ENCODE assay signal across 16 mouse cellular contexts in genomic region chr17:85072383-85072782, GRCm38 (mm10). TPM values are rescaled to one million over a fixed set of nuclear protein-coding genes. Genes with fewer than 3 reads are reported as not detected.
A peak's percentile ranks its signal among the peaks of the same experiment; 100 is the strongest.
DNase-seq lines count a peak whose midpoint lies in the region; ATAC-seq and TF ChIP-seq lines count a peak whose summit lies in the region.
"Had no signal": no experiment of that assay in that cellular context is flagged by ENCODE, and none has a peak within 500 bp of the region (broad histone marks: within the 10 kb centered on the region; RNA-seq: fewer than 3 reads in every experiment).

No protein-coding gene starts in this region.

- peaks cover 43% of the 10 kb centered on the region for H3K36me3 ChIP-seq in kidney, embryonic 16.5 days (ENCODE audit: insufficient read depth, low read length)
- peaks cover 71% of the 10 kb centered on the region for H3K36me3 ChIP-seq in forebrain, embryonic 10.5 days (replicated peaks)
- 0 out of 2 replicates have a peak, but pooled peaks cover 6% of the 10 kb centered on the region for H3K36me3 ChIP-seq in hindbrain, embryonic 11.5 days (ENCODE audit: control insufficient read depth, insufficient read depth, low read length)

- DNase-seq in kidney, adult 8-10 months, result no peak
- DNase-seq in forebrain, embryonic 10.5 days (ENCODE audit: extremely low spot score, low spot score), result peak; percentile 26
- DNase-seq in hindbrain, embryonic 11.5 days (ENCODE audit: low spot score), result peak; percentile 12
- no peak for DNase-seq in cerebellum, adult 9-11 months
- no peak for DNase-seq in kidney, adult 9 months
- DNase-seq: adrenal gland, postnatal 10 days; heart, postnatal 10 days; liver, postnatal 0 days; lung, postnatal 4 days had no signal

- no peak overlapping the region for H3K4me3 ChIP-seq in kidney, embryonic 16.5 days (ENCODE audit: low read length)
- peak overlapping the region; percentile 18; the same call in 1 of the 2 replicates for H3K4me3 ChIP-seq in forebrain, embryonic 10.5 days
- H3K4me3 ChIP-seq in hindbrain, embryonic 11.5 days (ENCODE audit: low read depth, low read length), result no peak overlapping the region
- no peak overlapping the region for H3K4me3 ChIP-seq in olfactory bulb, adult 2 months (ENCODE audit: insufficient read depth, low read depth, low read length)
- H3K4me3 ChIP-seq: embryonic facial prominence, embryonic 15.5 days; intestine, embryonic 15.5 days; left cerebral cortex, adult 2 months; limb, embryonic 13.5 days had no signal

- TF ChIP-seq POLR2A in olfactory bulb, adult 2 months (IDR thresholded peaks at IDR 0.05; ENCODE audit: insufficient read depth, low read depth, low read length), result no peak

- no peaks in the 10 kb centered on the region for H3K27me3 ChIP-seq in kidney, embryonic 16.5 days (ENCODE audit: insufficient read depth, low read length)
- no peaks in the 10 kb centered on the region for H3K27me3 ChIP-seq in forebrain, embryonic 10.5 days (ENCODE audit: poor library complexity, severe bottlenecking)
- H3K27me3 ChIP-seq in hindbrain, embryonic 11.5 days (ENCODE audit: control insufficient read depth, insufficient read depth, low read length), result no peaks in the 10 kb centered on the region
- H3K27me3 ChIP-seq: embryonic facial prominence, embryonic 15.5 days; intestine, embryonic 15.5 days; limb, embryonic 13.5 days had no signal

- H3K9me3 ChIP-seq in kidney, embryonic 16.5 days (ENCODE audit: low read length), result no peaks in the 10 kb centered on the region
- no peaks in the 10 kb centered on the region for H3K9me3 ChIP-seq in forebrain, embryonic 10.5 days
- H3K9me3 ChIP-seq in hindbrain, embryonic 11.5 days (ENCODE audit: control insufficient read depth, low read length), result no peaks in the 10 kb centered on the region
- H3K9me3 ChIP-seq: embryonic facial prominence, embryonic 15.5 days; G1E; intestine, embryonic 15.5 days; limb, embryonic 13.5 days had no signal

- TF ChIP-seq CTCF in olfactory bulb, adult 2 months (IDR thresholded peaks at IDR 0.05; ENCODE audit: insufficient read depth, low read depth, low read length), result no peak

- 0 out of 2 replicates have a peak overlapping the region, but pooled peaks have one; percentile 25 for H3K9ac ChIP-seq in kidney, embryonic 16.5 days (replicated peaks; ENCODE audit: low read length)
- no peak overlapping the region for H3K9ac ChIP-seq in hindbrain, embryonic 11.5 days (ENCODE audit: low read depth, low read length)
- H3K9ac ChIP-seq: embryonic facial prominence, embryonic 15.5 days; intestine, embryonic 15.5 days; limb, embryonic 13.5 days; liver, postnatal 0 days had no signal

- peak overlapping the region; percentile 15; the same call in 1 of the 2 replicates for H3K27ac ChIP-seq in kidney, embryonic 16.5 days (ENCODE audit: low read length)
- H3K27ac ChIP-seq in forebrain, embryonic 10.5 days, result peak overlapping the region; percentile 62
- H3K27ac ChIP-seq in hindbrain, embryonic 11.5 days (ENCODE audit: low read depth, low read length), result no peak overlapping the region
- H3K27ac ChIP-seq in olfactory bulb, adult 2 months (ENCODE audit: insufficient read depth, low read depth, low read length), result 0 out of 2 replicates have a peak overlapping the region, but pooled peaks have one; percentile 67
- H3K27ac ChIP-seq: embryonic facial prominence, embryonic 15.5 days; intestine, embryonic 15.5 days; left cerebral cortex, adult 2 months; limb, embryonic 13.5 days had no signal

- WGBS in kidney, embryonic 16.5 days, result 56% methylated on average over 11 of the region's 11 CpGs
- 43% methylated on average over 11 of the region's 11 CpGs for WGBS in forebrain, embryonic 10.5 days
- WGBS in hindbrain, embryonic 11.5 days, result 47% methylated on average over 11 of the region's 11 CpGs
- 31% methylated on average over 11 of the region's 11 CpGs for WGBS in olfactory bulb, adult 2 months

- peaks cover 5% of the 10 kb centered on the region; the same call in 1 of the 2 replicates for H3K4me1 ChIP-seq in kidney, embryonic 16.5 days (ENCODE audit: insufficient read depth, low read length)
- H3K4me1 ChIP-seq in forebrain, embryonic 10.5 days, result peaks cover 38% of the 10 kb centered on the region
- no peaks in the 10 kb centered on the region for H3K4me1 ChIP-seq in hindbrain, embryonic 11.5 days (replicated peaks; ENCODE audit: control insufficient read depth, insufficient read depth, low read length)
- H3K4me1 ChIP-seq in olfactory bulb, adult 2 months (ENCODE audit: control insufficient read depth, insufficient read depth, low read length), result peaks cover 16% of the 10 kb centered on the region
- H3K4me1 ChIP-seq: embryonic facial prominence, embryonic 15.5 days; intestine, embryonic 15.5 days had no signal

- ATAC-seq in kidney, embryonic 16.5 days (ENCODE audit: low FRiP score, low TSS enrichment), result no peak
- ATAC-seq in hindbrain, embryonic 11.5 days (ENCODE audit: low FRiP score), result no peak
- ATAC-seq: intestine, embryonic 15.5 days; liver, postnatal 0 days had no signal

- H3K4me2 ChIP-seq in kidney, embryonic 16.5 days (replicated peaks; ENCODE audit: low read depth, low read length), result no peak overlapping the region
- no peak overlapping the region for H3K4me2 ChIP-seq in hindbrain, embryonic 11.5 days (replicated peaks; ENCODE audit: low read depth, low read length)
- H3K4me2 ChIP-seq: embryonic facial prominence, embryonic 15.5 days; intestine, embryonic 15.5 days; limb, embryonic 13.5 days had no signal

RNA-seq across cellular contexts. Expression of gene Prepl, which starts 17.7 kb away (rescaled TPM):
- polyA plus RNA-seq in kidney, embryonic 16.5 days (2015; fragmentation: Nextera tagmentation; extraction: Ambion mirVana), result 33.0 and 36.5 TPM in 2 replicates
- 30.2 and 31.1 TPM in 2 replicates for polyA plus RNA-seq in forebrain, embryonic 10.5 days (2016; fragmentation: Nextera tagmentation; extraction: Ambion mirVana)
- 55.2 and 64.8 TPM in 2 replicates for polyA plus RNA-seq in hindbrain, embryonic 11.5 days (2014; fragmentation: Nextera tagmentation; extraction: Ambion mirVana)
- polyA plus RNA-seq in olfactory bulb, adult 2 months (2012; ENCODE audit: insufficient read depth, insufficient read length, low replicate concordance, missing spikeins), result not detected in 2 replicates

RNA-seq across cellular contexts. Expression of gene Camkmt, which starts 18.0 kb away (rescaled TPM):
- polyA plus RNA-seq in kidney, embryonic 16.5 days (2015; fragmentation: Nextera tagmentation; extraction: Ambion mirVana), result 14.9 and 15.2 TPM in 2 replicates
- polyA plus RNA-seq in forebrain, embryonic 10.5 days (2016; fragmentation: Nextera tagmentation; extraction: Ambion mirVana), result 14.0 and 14.4 TPM in 2 replicates
- 15.3 and 16.7 TPM in 2 replicates for polyA plus RNA-seq in hindbrain, embryonic 11.5 days (2014; fragmentation: Nextera tagmentation; extraction: Ambion mirVana)
- polyA plus RNA-seq in olfactory bulb, adult 2 months (2012; ENCODE audit: insufficient read depth, insufficient read length, low replicate concordance, missing spikeins), result not detected in 2 replicates

RNA-seq across cellular contexts. Expression of gene Slc3a1, which starts 44.2 kb away (rescaled TPM):
- polyA plus RNA-seq in kidney, embryonic 16.5 days (2015; fragmentation: Nextera tagmentation; extraction: Ambion mirVana), result 31.8 and 42.0 TPM in 2 replicates
- polyA plus RNA-seq in forebrain, embryonic 10.5 days (2016; fragmentation: Nextera tagmentation; extraction: Ambion mirVana), result 0.25 and 0.31 TPM in 2 replicates
- polyA plus RNA-seq in hindbrain, embryonic 11.5 days (2014; fragmentation: Nextera tagmentation; extraction: Ambion mirVana), result 0.20 and 0.49 TPM in 2 replicates
- polyA plus RNA-seq in olfactory bulb, adult 2 months (2012; ENCODE audit: insufficient read depth, insufficient read length, low replicate concordance, missing spikeins), result not detected in 2 replicates
- polyA plus RNA-seq: G1E had no signal

Comparison
In these comparisons a context has a peak if more than half of its experiments do, and no peak if none do; other contexts are left out.
1. DNase-seq: peak in forebrain, embryonic 10.5 days (single experiment) and hindbrain, embryonic 11.5 days (single experiment); none in kidney, adult 8-10 months (0 of 2), cerebellum, adult 9-11 months (single experiment) and kidney, adult 9 months (single experiment).
2. RNA of gene Camkmt, which starts 18.0 kb away (polyA plus RNA-seq): 15.3 to 16.7 TPM in hindbrain, embryonic 11.5 days, 14.9 to 15.2 TPM in kidney, embryonic 16.5 days and 14.0 to 14.4 TPM in forebrain, embryonic 10.5 days; not detected in olfactory bulb, adult 2 months; every median in the first group is over 10 times any median in the second.
3. RNA of gene Slc3a1, which starts 44.2 kb away (polyA plus RNA-seq): 31.8 to 42.0 TPM in kidney, embryonic 16.5 days; 0.20 to 0.49 TPM in hindbrain, embryonic 11.5 days, 0.25 to 0.31 TPM in forebrain, embryonic 10.5 days and not detected in olfactory bulb, adult 2 months; every median in the first group is over 10 times any median in the second.